Mouse (Mus musculus) heart, embryonic 10.5 days (tissue): ENCODE measurements around the gene Arl3. TPM values are rescaled to one million over a fixed set of nuclear protein-coding genes. Genes with fewer than 3 reads are reported as not detected.
"Not testable (repeated sequence)": the region's sequence is repeated elsewhere in the genome, so short reads cannot be mapped to it uniquely, and the experiment has no call there.

ENCODE experiments used
- DNase-seq: peaks from one replicate; pipeline ENCODE4 v3.0.0-alpha.2; 2017; ENCODE audit warnings: low spot score
- H3K27ac ChIP-seq: fragments of 300-500 bp; sonication (generic); 2 replicates; pipeline ENCODE4 v1.5.1; 2016; ENCODE audit warnings: mild to moderate bottlenecking
- H3K27me3 ChIP-seq: fragments of 300-500 bp; sonication (generic); 2 replicates; pipeline ENCODE4 v1.6.1; 2016; ENCODE audit warnings: mild to moderate bottlenecking; ENCODE audit not compliant: poor library complexity, insufficient read depth, severe bottlenecking
- H3K36me3 ChIP-seq: fragments of 300-500 bp; sonication (generic); 2 replicates; pipeline ENCODE4 v1.6.1; 2016; ENCODE audit warnings: mild to moderate bottlenecking, moderate library complexity
- H3K4me1 ChIP-seq: fragments of 300-500 bp; sonication (generic); 2 replicates; pipeline ENCODE4 v1.6.1; 2016; ENCODE audit warnings: mild to moderate bottlenecking
- H3K4me3 ChIP-seq: fragments of 300-500 bp; sonication (generic); 2 replicates; pipeline ENCODE4 v1.5.1; 2016; ENCODE audit warnings: mild to moderate bottlenecking, moderate library complexity
- H3K9me3 ChIP-seq: fragments of 300-500 bp; sonication (generic); 2 replicates; pipeline ENCODE4 v1.6.1; 2016; ENCODE audit warnings: mild to moderate bottlenecking, moderate library complexity
- WGBS: fragments of 180-500 bp; shearing (Covaris S2); methylation state at CpG from one replicate; pipeline ENCODE4 v1.1.7; 2016; 5-methylcytosine and 5-hydroxymethylcytosine counted together
- polyA plus RNA-seq: library from polyadenylated mRNA; unstranded; fragments of >200 nt; fragmentation: Nextera tagmentation; extraction: Ambion mirVana; gene quantifications from 2 replicates; pipeline ENCODE4 v1.2.1, GENCODE M21; 2016

Gene Arl3
- polyA plus RNA-seq, 1 experiment from 2014 or later: 134 TPM

- H3K36me3 ChIP-seq: peaks cover 2% of the 10 kb centered on the region; the same call in 1 of the 2 replicates
- H3K4me3 ChIP-seq: peak overlapping the region; percentile 91
- H3K4me1 ChIP-seq: peaks cover 40% of the 10 kb centered on the region
- no peaks in the 10 kb centered on the region for H3K9me3 ChIP-seq
- peak overlapping the region; percentile 90 for H3K27ac ChIP-seq
- WGBS: under 1% methylated on average over 17 of the region's 17 CpGs
- H3K27me3 ChIP-seq: no peaks in the 10 kb centered on the region
- DNase-seq: no peak
These were observed 450 bp downstream of the Arl3 start for GRCm38 (mm10) chr19:46572548-46572947.

GRCm38 (mm10) chr19:46571878-46572244 lies 1.1 kb downstream of the Arl3 start:
- H3K9me3 ChIP-seq: no peaks in the 10 kb centered on the region
- H3K36me3 ChIP-seq: peaks cover 5% of the 10 kb centered on the region; the same call in 1 of the 2 replicates
- peak overlapping the region; percentile 90; the same call in 1 of the 2 replicates for H3K27ac ChIP-seq
- H3K4me1 ChIP-seq: peaks cover 40% of the 10 kb centered on the region
- 36% methylated on average over 10 of the region's 10 CpGs for WGBS
- no peak for DNase-seq
- no peaks in the 10 kb centered on the region for H3K27me3 ChIP-seq
- peak overlapping the region; percentile 91 for H3K4me3 ChIP-seq

GRCm38 (mm10) chr19:46571211-46571877 lies 1.7 kb downstream of the Arl3 start:
- H3K36me3 ChIP-seq, H3K27ac ChIP-seq, DNase-seq, H3K9me3 ChIP-seq, H3K27me3 ChIP-seq: not testable (repeated sequence)
- H3K4me3 ChIP-seq: peak overlapping the region; percentile 91
- WGBS: 82% methylated on average over 3 of the region's 3 CpGs
- peaks cover 40% of the 10 kb centered on the region for H3K4me1 ChIP-seq

- Histone ChIP-seq H3K27ac (peak overlapping the region; percentile 70; the same call in 1 of the 2 replicates), H3K27me3 (no peaks in the 10 kb centered on the region), H3K9me3 (no peaks in the 10 kb centered on the region), H3K4me3 (no peak overlapping the region), H3K36me3 (peaks cover 13% of the 10 kb centered on the region), H3K4me1 (peaks cover 23% of the 10 kb centered on the region)
- 78% methylated on average over 14 of the region's 14 CpGs for WGBS
- DNase-seq: no peak
These were observed 8.9 kb downstream of the Arl3 start for GRCm38 (mm10) chr19:46564043-46564462.

GRCm38 (mm10) chr19:46563603-46564002 lies 9.4 kb downstream of the Arl3 start:
- peak overlapping the region; percentile 70; the same call in 1 of the 2 replicates for H3K27ac ChIP-seq
- H3K27me3 ChIP-seq: no peaks in the 10 kb centered on the region
- H3K36me3 ChIP-seq: peaks cover 14% of the 10 kb centered on the region
- no peaks in the 10 kb centered on the region for H3K9me3 ChIP-seq
- H3K4me3 ChIP-seq: no peak overlapping the region
- no peak for DNase-seq
- WGBS: 72% methylated on average over 4 of the region's 4 CpGs
- peaks cover 28% of the 10 kb centered on the region for H3K4me1 ChIP-seq

- Histone ChIP-seq H3K27me3 (no peaks in the 10 kb centered on the region), H3K4me3 (no peak overlapping the region), H3K4me1 (peaks cover 28% of the 10 kb centered on the region), H3K9me3 (no peaks in the 10 kb centered on the region), H3K27ac (peak overlapping the region; percentile 70), H3K36me3 (peaks cover 17% of the 10 kb centered on the region)
- no peak for DNase-seq
- 68% methylated on average over 14 of the region's 14 CpGs for WGBS
These were observed 10.2 kb downstream of the Arl3 start for GRCm38 (mm10) chr19:46562581-46563515.

- WGBS: 31% methylated on average over 1 of the region's 1 CpGs
- H3K9me3 ChIP-seq: no peaks in the 10 kb centered on the region
- H3K4me3 ChIP-seq: no peak overlapping the region
- peak overlapping the region; percentile 64 for H3K27ac ChIP-seq
- H3K36me3 ChIP-seq: peaks cover 18% of the 10 kb centered on the region
- DNase-seq: no peak
- H3K27me3 ChIP-seq: no peaks in the 10 kb centered on the region
- H3K4me1 ChIP-seq: peaks cover 28% of the 10 kb centered on the region
These were observed 10.9 kb downstream of the Arl3 start for GRCm38 (mm10) chr19:46562132-46562531.

- no peak overlapping the region for H3K27ac ChIP-seq
- H3K9me3 ChIP-seq: no peaks in the 10 kb centered on the region
- WGBS: 66% methylated on average over 12 of the region's 12 CpGs
- peaks cover 28% of the 10 kb centered on the region for H3K4me1 ChIP-seq
- H3K36me3 ChIP-seq: peaks cover 26% of the 10 kb centered on the region
- no peak for DNase-seq
- H3K27me3 ChIP-seq: no peaks in the 10 kb centered on the region
- no peak overlapping the region for H3K4me3 ChIP-seq
These were observed 14.4 kb downstream of the Arl3 start for GRCm38 (mm10) chr19:46558631-46559030.

- Histone ChIP-seq H3K27ac (no peak overlapping the region), H3K36me3 (peaks cover 26% of the 10 kb centered on the region), H3K9me3 (no peaks in the 10 kb centered on the region), H3K4me3 (no peak overlapping the region), H3K27me3 (no peaks in the 10 kb centered on the region), H3K4me1 (peaks cover 24% of the 10 kb centered on the region)
- no peak for DNase-seq
- WGBS: 72% methylated on average over 8 of the region's 8 CpGs
These were observed 15.0 kb downstream of the Arl3 start for GRCm38 (mm10) chr19:46558009-46558408.

GRCm38 (mm10) chr19:46553541-46553955 lies 19.4 kb downstream of the Arl3 start:
- Histone ChIP-seq H3K27me3 (no peaks in the 10 kb centered on the region), H3K9me3 (no peaks in the 10 kb centered on the region), H3K4me1 (peaks cover 11% of the 10 kb centered on the region), H3K36me3 (peaks cover 52% of the 10 kb centered on the region), H3K4me3 (no peak overlapping the region), H3K27ac (no peak overlapping the region)
- peak; percentile 81 for DNase-seq
- 51% methylated on average over 11 of the region's 11 CpGs for WGBS

- H3K4me3 ChIP-seq: no peak overlapping the region
- H3K36me3 ChIP-seq: peaks cover 51% of the 10 kb centered on the region
- DNase-seq: no peak
- H3K4me1 ChIP-seq: peaks cover 13% of the 10 kb centered on the region
- H3K9me3 ChIP-seq: no peaks in the 10 kb centered on the region
- H3K27me3 ChIP-seq: no peaks in the 10 kb centered on the region
- WGBS: 87% methylated on average over 3 of the region's 4 CpGs
- H3K27ac ChIP-seq: no peak overlapping the region
These were observed 20.5 kb downstream of the Arl3 start for GRCm38 (mm10) chr19:46552496-46552895.

- Histone ChIP-seq H3K4me3 (no peak overlapping the region), H3K9me3 (no peaks in the 10 kb centered on the region), H3K27me3 (no peaks in the 10 kb centered on the region), H3K27ac (no peak overlapping the region), H3K36me3 (peaks cover 42% of the 10 kb centered on the region), H3K4me1 (peaks cover 19% of the 10 kb centered on the region)
- no peak for DNase-seq
- WGBS: 92% methylated on average over 4 of the region's 4 CpGs
These were observed 22.6 kb downstream of the Arl3 start for GRCm38 (mm10) chr19:46550385-46550784.

- Histone ChIP-seq H3K27ac (no peak overlapping the region), H3K9me3 (no peaks in the 10 kb centered on the region), H3K27me3 (no peaks in the 10 kb centered on the region), H3K4me3 (no peak overlapping the region), H3K36me3 (peaks cover 48% of the 10 kb centered on the region), H3K4me1 (0 out of 2 replicates have a peak, but pooled peaks cover 11% of the 10 kb centered on the region)
- no peak for DNase-seq
- WGBS: 83% methylated on average over 10 of the region's 10 CpGs
These were observed 24.9 kb downstream of the Arl3 start for GRCm38 (mm10) chr19:46548110-46548509.
